Mouse (Mus musculus): Measurements from ENCODE around the gene Nek11. TPM values are rescaled to one million over a fixed set of nuclear protein-coding genes. Genes with fewer than 3 reads are reported as not detected.
A peak's percentile ranks its signal among the peaks of the same experiment; 100 is the strongest.
"Not testable (repeated sequence)": the region's sequence is repeated elsewhere in the genome, so short reads cannot be mapped to it uniquely, and the experiment has no call there.

The Nek11 gene
- total RNA-seq, 2 experiments from 2014 or later, result not detected

- intact Hi-C loops (cut with DNase I), result no loop called here
- no peak for DNase-seq
Measured at GRCm38 (mm10) chr9:105182392-105182791, 212.9 kb downstream of the Nek11 start.

GRCm38 (mm10) chr9:105144992-105145391 lies 250.3 kb downstream of the Nek11 start, which contains the start of gene 1700080E11Rik:
Gene 1700080E11Rik (minus strand): TSS chr9:105145092.
- DNase-seq, result no peak
- intact Hi-C loops (cut with DNase I), result no loop called here

GRCm38 (mm10) chr9:105139204-105139603 lies 256.1 kb downstream of the Nek11 start:
- intact Hi-C loops (cut with DNase I), result no loop called here
- no peak for DNase-seq

GRCm38 (mm10) chr9:105136404-105136803 lies 258.9 kb downstream of the Nek11 start:
- intact Hi-C loops (cut with DNase I), result no loop called here
- DNase-seq, result no peak

GRCm38 (mm10) chr9:105134536-105134935 lies 260.8 kb downstream of the Nek11 start:
- intact Hi-C loops (cut with DNase I), result loop anchor here (5.0 kb wide), 1 partner anchor 263 kb away; the partner anchor contains the start of genes Aste1 and Nek11
- DNase-seq, result no peak

- DNase-seq, result no peak
- intact Hi-C loops (cut with DNase I), result loop anchor here (5.0 kb wide), 1 partner anchor 265 kb away; the partner anchor contains the start of genes Aste1 and Nek11
Measured at GRCm38 (mm10) chr9:105132002-105132367, 263.3 kb downstream of the Nek11 start.

- intact Hi-C loops (cut with DNase I), result loop anchor here (2.0 to 5.0 kb wide), 2 partner anchors 77 to 266 kb away; partner anchors contain the start of genes Aste1 and Nek11
Measured at GRCm38 (mm10) chr9:105131253-105132001, 263.9 kb downstream of the Nek11 start, which contains the start of gene Nudt16. Gene Nudt16 (minus strand): TSS chr9:105131824.

GRCm38 (mm10) chr9:105130331-105130730 lies 265.0 kb downstream of the Nek11 start:
- intact Hi-C loops (cut with DNase I), result loop anchor here (2.0 to 5.0 kb wide), 2 partner anchors 76 to 267 kb away; partner anchors contain the start of genes Aste1 and Nek11
- DNase-seq, result no peak

More at GRCm38 (mm10) chr9:105131253-105132001, 263.9 kb downstream of the Nek11 start, which contains the start of gene Nudt16:
- peak; percentile 93 for DNase-seq

GRCm38 (mm10) chr9:105125206-105125605 lies 270.1 kb downstream of the Nek11 start:
- intact Hi-C loops (cut with DNase I); DNase-seq: not testable (repeated sequence)

Other genes starting within 250 kb of the Nek11 start
- 10 to 100 TPM; 12.3 to 13.2 TPM for gene Aste1, start 132 bp downstream of the Nek11 start, total RNA-seq (2021)
- gene Atp2c1, start 131.8 kb upstream of the Nek11 start, total RNA-seq (2021), result 10 to 100 TPM; 43.5 to 63.4 TPM
- 10 to 100 TPM; 23.0 to 26.1 TPM for gene Pik3r4, start 247.5 kb upstream of the Nek11 start, total RNA-seq (2021)